Mouse (Mus musculus) MEL (cell line): ENCODE results near the gene Ccdc162. TPM values are rescaled to one million over a fixed set of nuclear protein-coding genes. Genes with fewer than 3 reads are reported as not detected.

Source experiments
- DNase-seq: peaks from one replicate; pipeline ENCODE4 v3.0.0; 2011; ENCODE audit warnings: low read depth, low spot score
- H3K27ac ChIP-seq: 2 replicates; pipeline ENCODE4 v1.5.1; 2012; ENCODE audit warnings: low read depth, mild to moderate bottlenecking, control low read depth, low read length, moderate library complexity; ENCODE audit not compliant: control insufficient read depth
- H3K27me3 ChIP-seq, 2 experiments: fragments of 150-350 bp in 1 of 2; sonication (generic) in 1 of 2; 2 replicates each; pipeline ENCODE4 v1.6.1; 2012; ENCODE audit warnings: low read length in 2 of 2, mild to moderate bottlenecking in 2 of 2, improper control_type of control experiment in 1 of 2, moderate library complexity in 1 of 2; ENCODE audit not compliant: insufficient read depth in 2 of 2, control insufficient read depth in 1 of 2
- H3K36me3 ChIP-seq, 2 experiments: 2 replicates each; pipeline ENCODE4 v1.6.1; 2012 to 2014; ENCODE audit warnings: low read length in 2 of 2, improper control_type of control experiment in 1 of 2, inconsistent platforms in 1 of 2, mild to moderate bottlenecking in 1 of 2; ENCODE audit not compliant: insufficient read depth in 2 of 2, control insufficient read depth in 1 of 2
- H3K4me1 ChIP-seq, 2 experiments: fragments of 150-350 bp in 1 of 2; sonication (generic) in 1 of 2; 2 replicates each; pipeline ENCODE4 v1.6.1; 2012; ENCODE audit warnings: low read length in 2 of 2, improper control_type of control experiment in 1 of 2, mild to moderate bottlenecking in 1 of 2; ENCODE audit not compliant: insufficient read depth in 2 of 2, control insufficient read depth in 1 of 2
- H3K4me3 ChIP-seq, 2 experiments: fragments of 150-350 bp in 1 of 2; sonication (generic) in 1 of 2; 2 replicates each; pipeline ENCODE4 v1.5.1; 2012; ENCODE audit warnings: low read depth in 2 of 2, low read length in 2 of 2, mild to moderate bottlenecking in 2 of 2, moderate library complexity in 2 of 2, control low read depth in 1 of 2, improper control_type of control experiment in 1 of 2; ENCODE audit not compliant: control insufficient read depth in 1 of 2, insufficient read depth in 1 of 2
- H3K79me2 ChIP-seq: 2 replicates; pipeline ENCODE4 v1.6.1; 2012; ENCODE audit warnings: mild to moderate bottlenecking, low read length, moderate library complexity; ENCODE audit not compliant: control insufficient read depth, poor library complexity, insufficient read depth
- H3K9ac ChIP-seq: 2 replicates; pipeline ENCODE4 v1.6.1; 2012; ENCODE audit warnings: low read depth, mild to moderate bottlenecking, control low read depth, low read length, moderate library complexity; ENCODE audit not compliant: control insufficient read depth, poor library complexity, severe bottlenecking
- H3K9me3 ChIP-seq: fragments of 150-350 bp; sonication (generic); replicated peaks from 2 replicates; pipeline ENCODE4 v1.6.1; 2012; ENCODE audit warnings: mild to moderate bottlenecking, low read length, improper control_type of control experiment, moderate library complexity; ENCODE audit not compliant: insufficient read depth
- BHLHE40 ChIP-seq: IDR thresholded peaks from 2 replicates; pipeline ENCODE4 v1.6.1; 2012; ENCODE audit warnings: low read depth, mild to moderate bottlenecking, inconsistent platforms, low read length, improper control_type of control experiment, borderline replicate concordance
- CHD2 ChIP-seq: IDR thresholded peaks from 2 replicates; pipeline ENCODE4 v1.6.1; 2011; ENCODE audit warnings: low read length, improper control_type of control experiment
- CTCF ChIP-seq, 3 experiments: IDR thresholded peaks in 2 of 3; conservative IDR thresholded peaks in 1 of 3; 2 replicates each; pipeline ENCODE4 v1.5.1; 2011 to 2012; ENCODE audit warnings: low read length in 3 of 3, low read depth in 2 of 3, mild to moderate bottlenecking in 2 of 3, improper control_type of control experiment in 1 of 3, inconsistent platforms in 1 of 3, mixed read lengths in 1 of 3, moderate library complexity in 1 of 3; ENCODE audit not compliant: control insufficient read depth in 1 of 3, insufficient read depth in 1 of 3, poor library complexity in 1 of 3, severe bottlenecking in 1 of 3
- ELF1 ChIP-seq: IDR thresholded peaks from 2 replicates; pipeline ENCODE4 v1.6.1; 2014; ENCODE audit warnings: low read depth, mild to moderate bottlenecking, inconsistent platforms, low read length, improper control_type of control experiment, moderate library complexity
- EP300 ChIP-seq, 2 experiments: IDR thresholded peaks; 2 replicates each; pipeline ENCODE4 v1.6.1; 2011; ENCODE audit warnings: improper control_type of control experiment in 2 of 2, low read length in 2 of 2, low read depth in 1 of 2, mild to moderate bottlenecking in 1 of 2
- JUND ChIP-seq: IDR thresholded peaks from 2 replicates; pipeline ENCODE4 v1.6.1; 2011; ENCODE audit warnings: low read depth, mild to moderate bottlenecking, improper control_type of control experiment, low read length
- KAT2A ChIP-seq: conservative IDR thresholded peaks from 2 replicates; pipeline ENCODE4 v1.6.1; 2012; ENCODE audit warnings: low read depth, low read length, improper control_type of control experiment, inconsistent platforms
- MAFK ChIP-seq: IDR thresholded peaks from 2 replicates; pipeline ENCODE4 v1.6.1; 2011; ENCODE audit warnings: low read depth, mild to moderate bottlenecking, low read length, improper control_type of control experiment, borderline replicate concordance
- MAZ ChIP-seq: IDR thresholded peaks from 2 replicates; pipeline ENCODE4 v1.6.1; 2012; ENCODE audit warnings: low read depth, mild to moderate bottlenecking, inconsistent platforms, low read length, improper control_type of control experiment
- MEF2A ChIP-seq: IDR thresholded peaks from 2 replicates; pipeline ENCODE4 v1.6.1; 2014; ENCODE audit warnings: low read depth, mild to moderate bottlenecking, inconsistent platforms, low read length, improper control_type of control experiment; ENCODE audit not compliant: poor library complexity, insufficient replicate concordance, severe bottlenecking; ENCODE audit errors: extremely low read depth
- MYC ChIP-seq: IDR thresholded peaks from 2 replicates; pipeline ENCODE4 v1.6.1; 2011; ENCODE audit warnings: low read depth, mild to moderate bottlenecking, low read length, improper control_type of control experiment, moderate library complexity
- NELFE ChIP-seq: IDR thresholded peaks from 2 replicates; pipeline ENCODE4 v1.6.1; 2011; ENCODE audit warnings: low read depth, low read length, improper control_type of control experiment
- NRF1 ChIP-seq: IDR thresholded peaks from 2 replicates; pipeline ENCODE4 v1.6.1; 2014; ENCODE audit warnings: low read depth, mild to moderate bottlenecking, inconsistent platforms, low read length, improper control_type of control experiment, moderate library complexity; ENCODE audit not compliant: poor library complexity, insufficient read depth, severe bottlenecking
- POLR2A ChIP-seq, 2 experiments: IDR thresholded peaks; 2 replicates each; pipeline ENCODE4 v1.6.1; 2011 to 2012; ENCODE audit warnings: low read length in 2 of 2, mild to moderate bottlenecking in 2 of 2, control low read depth in 1 of 2, improper control_type of control experiment in 1 of 2, low read depth in 1 of 2, moderate library complexity in 1 of 2; ENCODE audit not compliant: control insufficient read depth in 1 of 2, insufficient read depth in 1 of 2, poor library complexity in 1 of 2
- POLR2AphosphoS5 ChIP-seq: IDR thresholded peaks from 2 replicates; pipeline ENCODE4 v1.6.1; 2012; ENCODE audit warnings: low read depth, borderline replicate concordance, mild to moderate bottlenecking, inconsistent platforms, low read length, moderate library complexity, mixed read lengths
- RCOR1 ChIP-seq: IDR thresholded peaks from 2 replicates; pipeline ENCODE4 v1.6.1; 2012; ENCODE audit warnings: low read depth, mild to moderate bottlenecking, inconsistent platforms, low read length, improper control_type of control experiment
- SMC3 ChIP-seq: IDR thresholded peaks from 2 replicates; pipeline ENCODE4 v1.6.1; 2011; ENCODE audit warnings: low read depth, low read length, improper control_type of control experiment
- TAL1 ChIP-seq: IDR thresholded peaks from 2 replicates; pipeline ENCODE4 v1.6.1; 2012; ENCODE audit warnings: mild to moderate bottlenecking, inconsistent platforms, low read length, moderate library complexity, mixed read lengths
- TCF12 ChIP-seq: IDR thresholded peaks from 2 replicates; pipeline ENCODE4 v1.6.1; 2014; ENCODE audit warnings: low read depth, mild to moderate bottlenecking, inconsistent platforms, low read length, improper control_type of control experiment, moderate library complexity
- USF2 ChIP-seq, 2 experiments: IDR thresholded peaks; 2 replicates each; pipeline ENCODE4 v1.6.1; 2011 to 2012; ENCODE audit warnings: improper control_type of control experiment in 2 of 2, low read length in 2 of 2, borderline replicate concordance in 1 of 2, inconsistent platforms in 1 of 2, low read depth in 1 of 2, mild to moderate bottlenecking in 1 of 2; ENCODE audit not compliant: insufficient read depth in 1 of 2
- ZKSCAN1 ChIP-seq: IDR thresholded peaks from 2 replicates; pipeline ENCODE4 v1.6.1; 2012; ENCODE audit warnings: low read depth, mild to moderate bottlenecking, inconsistent platforms, low read length, improper control_type of control experiment, moderate library complexity
- ZNF384 ChIP-seq: IDR thresholded peaks from 2 replicates; pipeline ENCODE4 v1.6.1; 2012; ENCODE audit warnings: low read depth, mild to moderate bottlenecking, inconsistent platforms, low read length, improper control_type of control experiment
- polyA plus RNA-seq, 2 experiments: library from polyadenylated mRNA; stranded (reverse) in 1 of 2; unstranded in 1 of 2; fragments of >175 nt in 1 of 2; fragments of >200 nt in 1 of 2; gene quantifications; 2 replicates each; pipeline versions ENCODE4 v1.2.1 to v1.2.4; 2012; ENCODE audit warnings: low replicate concordance in 2 of 2, low read depth in 1 of 2; ENCODE audit not compliant: insufficient read length in 2 of 2, insufficient read depth in 1 of 2, missing spikeins in 1 of 2
- total RNA-seq: library from RNA; depleted of rRNA; stranded (reverse); fragments of 300-350 nt; gene quantifications from 2 replicates; pipeline ENCODE4 v1.2.3, GENCODE M21; 2012

The Ccdc162 gene
- total and polyA plus RNA-seq, 3 experiments = 0.06 TPM; not detected in 2

GRCm38 (mm10) chr10:41652988-41653387 is 63.4 kb downstream of the Ccdc162 start:
- DNase-seq = no peak
- Histone ChIP-seq H3K9me3 (no peaks in the 10 kb centered on the region), H3K4me3 (no peak overlapping the region), H3K27me3 (peaks cover 0 to 6% of the 10 kb centered on the region in 2 experiments; a peak in 2 of 4 replicates), H3K9ac (no peak overlapping the region), H3K27ac (no peak overlapping the region), H3K79me2 (no peaks in the 10 kb centered on the region), H3K36me3 (no peaks in the 10 kb centered on the region), H3K4me1 (no peaks in the 10 kb centered on the region)
- no peak for TF ChIP-seq MAFK
- no peak for TF ChIP-seq CTCF (IDR thresholded peaks at IDR 0.05 in 2 of 3, conservative IDR thresholded peaks at IDR 0.05 in 1 of 3; ENCODE audit: control insufficient read depth in 1 of 3, insufficient read depth in 1 of 3, low read depth in 2 of 3, low read length in 3 of 3, poor library complexity in 1 of 3, severe bottlenecking in 1 of 3)
- TF ChIP-seq KAT2A = no peak
- no peak for TF ChIP-seq MAZ
- no peak for TF ChIP-seq TCF12
- TF ChIP-seq POLR2AphosphoS5 = no peak
- no peak for TF ChIP-seq RCOR1
- TF ChIP-seq ELF1 = no peak
- TF ChIP-seq TAL1 = no peak
- no peak for TF ChIP-seq ZKSCAN1
- TF ChIP-seq BHLHE40 = no peak
- TF ChIP-seq JUND = no peak
- TF ChIP-seq EP300 (IDR thresholded peaks at IDR 0.05; ENCODE audit: low read depth in 1 of 2, low read length in 2 of 2) = no peak

GRCm38 (mm10) chr10:41652094-41652775 is 64.2 kb downstream of the Ccdc162 start:
- Histone ChIP-seq H3K27me3 (peaks cover 0 to 6% of the 10 kb centered on the region in 2 experiments; a peak in 2 of 4 replicates), H3K36me3 (no peaks in the 10 kb centered on the region)
- TF ChIP-seq ZKSCAN1 (no peak), JUND (no peak), POLR2A (IDR thresholded peaks at IDR 0.05; ENCODE audit: control insufficient read depth in 1 of 2, insufficient read depth in 1 of 2, low read depth in 1 of 2, low read length in 2 of 2, poor library complexity in 1 of 2) (no peak), MAZ (no peak), NELFE (no peak), NRF1 (no peak), CHD2 (no peak), ZNF384 (no peak), USF2 (IDR thresholded peaks at IDR 0.05; ENCODE audit: borderline replicate concordance in 1 of 2, insufficient read depth in 1 of 2, low read depth in 1 of 2, low read length in 2 of 2) (no peak), MEF2A (no peak), SMC3 (no peak), RCOR1 (no peak), BHLHE40 (no peak), TCF12 (no peak), MYC (no peak)
- TF ChIP-seq, all 39 proteins: peak for 0
- DNase-seq = no peak
- H3K9me3 ChIP-seq = no peaks in the 10 kb centered on the region
- H3K9ac ChIP-seq = no peak overlapping the region
- H3K27ac ChIP-seq = no peak overlapping the region
- no peaks in the 10 kb centered on the region for H3K4me1 ChIP-seq
- H3K79me2 ChIP-seq = no peaks in the 10 kb centered on the region
- H3K4me3 ChIP-seq = no peak overlapping the region
